ENCODE assay signal across 15 mouse cellular contexts in the genomic region with DNA sequence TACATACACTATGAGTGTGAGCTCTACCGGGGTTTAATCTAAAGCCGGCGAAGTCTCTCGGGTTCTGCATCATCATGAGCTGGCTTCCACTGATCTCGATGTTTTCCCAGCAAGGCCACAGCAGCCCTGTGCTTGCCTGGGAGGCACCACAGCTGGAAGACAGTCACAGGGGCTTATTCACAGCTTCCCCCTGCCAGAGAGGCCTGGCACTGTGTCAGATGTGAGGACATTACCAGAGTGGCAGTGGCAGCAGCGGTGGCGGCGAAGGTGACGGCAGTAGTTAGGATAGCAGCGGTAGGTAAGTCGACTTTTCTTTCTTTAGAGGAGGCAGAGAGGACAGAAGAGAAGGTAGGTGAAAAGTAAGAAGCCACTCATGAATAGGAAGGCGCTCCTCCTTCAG. TPM values are rescaled to one million over a fixed set of nuclear protein-coding genes. Genes with fewer than 3 reads are reported as not detected.
DNase-seq lines count a peak whose midpoint lies in the region; ATAC-seq and TF ChIP-seq lines count a peak whose summit lies in the region.
"Had no signal": no experiment of that assay in that cellular context is flagged by ENCODE, and none has a peak within 500 bp of the region (broad histone marks: within the 10 kb centered on the region; RNA-seq: fewer than 3 reads in every experiment).

No protein-coding gene starts in this region.

- peaks cover 32% of the 10 kb centered on the region for H3K36me3 ChIP-seq in heart, adult 2 months (ENCODE audit: control insufficient read depth, insufficient read depth, low read length)
- peaks cover 31% of the 10 kb centered on the region; the same call in 1 of the 2 replicates for H3K36me3 ChIP-seq in lung, embryonic 15.5 days
- H3K36me3 ChIP-seq in stomach, postnatal 0 days (ENCODE audit: control insufficient read depth, insufficient read depth, low read length), result peaks cover 14% of the 10 kb centered on the region

- no peak for TF ChIP-seq EP300 in heart, adult 2 months (IDR thresholded peaks at IDR 0.05; ENCODE audit: insufficient read depth, low read depth, low read length)
- TF ChIP-seq EP300 in stomach, postnatal 0 days (optimal IDR thresholded peaks at IDR 0.05), result no peak

- ATAC-seq in lung, embryonic 15.5 days (ENCODE audit: borderline replicate concordance, extremely low read depth, low FRiP score, low TSS enrichment), result no peak
- no peak for ATAC-seq in stomach, postnatal 0 days (ENCODE audit: low FRiP score, low TSS enrichment)
- ATAC-seq: forebrain, embryonic 16.5 days had no signal

- no peak overlapping the region for H3K4me2 ChIP-seq in lung, embryonic 15.5 days
- no peak overlapping the region for H3K4me2 ChIP-seq in stomach, postnatal 0 days (replicated peaks; ENCODE audit: low read depth)
- H3K4me2 ChIP-seq: embryonic facial prominence, embryonic 13.5 days; liver, embryonic 15.5 days; stomach, embryonic 15.5 days had no signal

- intact Hi-C loops in heart, adult 2 months (cut with DNase I), result loop anchor here (2.0 kb wide), 2 partner anchors 15 to 35 kb away; no protein-coding TSS in a partner anchor
- intact Hi-C loops in heart, postnatal 14 days (cut with DNase I), result loop anchor here (5.0 kb wide), 2 partner anchors 34 to 41 kb away; partner anchors contain the start of gene B4galt1
- intact Hi-C loops in left cerebral cortex, postnatal 4 days (cut with DNase I), result no loop called here

- H3K4me3 ChIP-seq in heart, adult 2 months, result no peak overlapping the region
- no peak overlapping the region for H3K4me3 ChIP-seq in lung, embryonic 15.5 days
- H3K4me3 ChIP-seq in stomach, postnatal 0 days (ENCODE audit: low read depth, low read length), result no peak overlapping the region
- H3K4me3 ChIP-seq: embryonic facial prominence, embryonic 13.5 days; liver, embryonic 15.5 days; stomach, embryonic 15.5 days had no signal

- H3K9ac ChIP-seq in heart, adult 2 months (ENCODE audit: low read depth, low read length), result no peak overlapping the region
- no peak overlapping the region for H3K9ac ChIP-seq in lung, embryonic 15.5 days
- H3K9ac ChIP-seq in stomach, postnatal 0 days (ENCODE audit: low read length), result no peak overlapping the region
- H3K9ac ChIP-seq: embryonic facial prominence, embryonic 13.5 days; liver, embryonic 15.5 days; stomach, embryonic 15.5 days had no signal

- H3K9me3 ChIP-seq in lung, embryonic 15.5 days, result no peaks in the 10 kb centered on the region
- H3K9me3 ChIP-seq in stomach, postnatal 0 days (ENCODE audit: control insufficient read depth, low read length), result no peaks in the 10 kb centered on the region
- H3K9me3 ChIP-seq: embryonic facial prominence, embryonic 13.5 days; liver, embryonic 15.5 days; stomach, embryonic 15.5 days had no signal

- no peaks in the 10 kb centered on the region for H3K27me3 ChIP-seq in heart, adult 2 months (ENCODE audit: control insufficient read depth, insufficient read depth, low read length)
- no peaks in the 10 kb centered on the region for H3K27me3 ChIP-seq in lung, embryonic 15.5 days
- no peaks in the 10 kb centered on the region for H3K27me3 ChIP-seq in stomach, postnatal 0 days (ENCODE audit: control insufficient read depth, insufficient read depth, low read length)
- H3K27me3 ChIP-seq: embryonic facial prominence, embryonic 13.5 days; liver, embryonic 15.5 days; stomach, embryonic 15.5 days had no signal

- TF ChIP-seq CTCF in heart, adult 2 months (IDR thresholded peaks at IDR 0.05), result no peak
- TF ChIP-seq CTCF in stomach, postnatal 0 days (IDR thresholded peaks at IDR 0.05; ENCODE audit: low read depth), result no peak

- TF ChIP-seq POLR2A in heart, adult 2 months (IDR thresholded peaks at IDR 0.05; ENCODE audit: insufficient read depth, low read depth, low read length), result no peak

- no peak for DNase-seq in heart, adult 2 months
- DNase-seq in heart, postnatal 14 days, result no peak
- no peak for DNase-seq in lung, postnatal 25 days (ENCODE audit: low spot score)
- peak; percentile 62 to 69 for DNase-seq in adrenal gland, postnatal 36 days
- no peak for DNase-seq in stomach, postnatal 0 days (ENCODE audit: low spot score)
- DNase-seq in left cerebral cortex, postnatal 4 days, result no peak
- DNase-seq: cerebellum, adult 9-11 months; kidney, adult 2 months; layer of hippocampus, adult 9-11 months; right cerebral cortex, postnatal 14 days had no signal

- H3K27ac ChIP-seq in heart, adult 2 months, result peak overlapping the region; percentile 57
- peak overlapping the region; percentile 57 for H3K27ac ChIP-seq in lung, embryonic 15.5 days
- peak overlapping the region; percentile 40 for H3K27ac ChIP-seq in stomach, postnatal 0 days (replicated peaks)
- H3K27ac ChIP-seq: embryonic facial prominence, embryonic 13.5 days; liver, embryonic 15.5 days; stomach, embryonic 15.5 days had no signal

- H3K79me2 ChIP-seq in heart, adult 2 months (replicated peaks; ENCODE audit: control insufficient read depth, insufficient read depth, low read length), result no peaks in the 10 kb centered on the region

- peaks cover 21% of the 10 kb centered on the region for H3K4me1 ChIP-seq in heart, adult 2 months (ENCODE audit: control insufficient read depth, insufficient read depth, low read length)
- peaks cover 25% of the 10 kb centered on the region for H3K4me1 ChIP-seq in lung, embryonic 15.5 days
- 0 out of 2 replicates have a peak, but pooled peaks cover 4% of the 10 kb centered on the region for H3K4me1 ChIP-seq in stomach, postnatal 0 days (replicated peaks; ENCODE audit: control insufficient read depth, insufficient read depth)

- WGBS in heart, adult 2 months, result 67% methylated on average over 12 of the region's 12 CpGs
- WGBS in lung, embryonic 15.5 days, result 61% methylated on average over 12 of the region's 12 CpGs
- WGBS in stomach, postnatal 0 days, result 74% methylated on average over 12 of the region's 12 CpGs

RNA-seq across cellular contexts. Expression of gene B4galt1, which starts 35.9 kb away (rescaled TPM):
- 10 to 100 TPM; 68.7 to 69.7 TPM for total RNA-seq in heart, adult 2 months (2021)
- polyA plus RNA-seq in heart, adult 2 months (2012; rRNA removed), result 42.6 and 57.4 TPM in 2 replicates
- 10 to 100 TPM; 65.7 to 70.3 TPM for total RNA-seq in heart, postnatal 14 days (2021)
- polyA plus RNA-seq in lung, embryonic 15.5 days (2015; fragmentation: Nextera tagmentation; extraction: Ambion mirVana), result 70.0 and 74.5 TPM in 2 replicates
- 10 to 100 TPM; 75.7 to 89.5 TPM for total RNA-seq in adrenal gland, postnatal 36 days (2021)
- 34.3 and 35.0 TPM in 2 replicates for polyA plus RNA-seq in stomach, postnatal 0 days (2015; fragmentation: Nextera tagmentation; extraction: Ambion mirVana)
- 1 to 10 TPM; 6.7 TPM for total RNA-seq in left cerebral cortex, postnatal 4 days (2021)

Comparison
In these comparisons a context has a peak if more than half of its experiments do, and no peak if none do; other contexts are left out.
1. DNase-seq: peak in adrenal gland, postnatal 36 days (2 of 2); none in heart, adult 2 months (0 of 2), heart, postnatal 14 days (0 of 2), lung, postnatal 25 days (single experiment), stomach, postnatal 0 days (single experiment) and left cerebral cortex, postnatal 4 days (single experiment).
2. RNA of gene B4galt1, which starts 35.9 kb away (total RNA-seq): 75.7 to 89.5 TPM in adrenal gland, postnatal 36 days, 65.7 to 70.3 TPM in heart, postnatal 14 days and 68.7 to 69.7 TPM in heart, adult 2 months; 6.7 TPM in left cerebral cortex, postnatal 4 days; every median in the first group is over 4 times any median in the second.
3. Peak in every context shown above with its lines, with median percentiles within 50 percentile points of each other: H3K27ac ChIP-seq.